Mouse (Mus musculus) mesoderm, embryonic 11.5 days (tissue): ENCODE measurements around the gene Pcbp4.

Source experiments
- DNase-seq: peaks from one replicate; pipeline ENCODE4 v3.0.0-alpha.2; 2012; ENCODE audit warnings: low read depth, low spot score

The Pcbp4 gene

DNA sequence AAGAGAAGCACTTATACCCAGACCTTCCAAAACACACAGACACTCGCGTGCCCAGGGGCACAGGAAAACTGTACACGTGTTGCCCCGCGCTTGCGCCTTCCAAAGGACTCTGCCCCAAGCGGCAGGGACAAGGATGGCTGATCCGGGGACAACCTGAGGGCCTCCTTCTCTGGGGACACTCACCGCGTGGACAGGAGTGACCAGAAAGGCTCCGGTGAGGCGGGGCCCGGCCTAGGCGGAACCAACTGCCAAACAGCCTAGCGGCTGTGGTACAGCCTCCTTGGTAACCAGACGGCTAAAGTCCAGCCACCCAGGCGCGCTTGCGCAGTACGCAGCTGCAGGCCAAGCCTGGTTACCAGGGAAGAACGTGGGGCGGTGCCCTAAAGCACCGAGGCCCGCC lies 5.7 kb upstream of the Pcbp4 start, which contains the start of the genes Abhd14b and Abhd14a:
Gene Abhd14b, plus strand, starts transcription at position 112 of the 400 bp plus-strand sequence.
Gene Abhd14a, minus strand, starts transcription at position 331 of the 400 bp plus-strand sequence.
- peak; percentile 93 for DNase-seq

DNA sequence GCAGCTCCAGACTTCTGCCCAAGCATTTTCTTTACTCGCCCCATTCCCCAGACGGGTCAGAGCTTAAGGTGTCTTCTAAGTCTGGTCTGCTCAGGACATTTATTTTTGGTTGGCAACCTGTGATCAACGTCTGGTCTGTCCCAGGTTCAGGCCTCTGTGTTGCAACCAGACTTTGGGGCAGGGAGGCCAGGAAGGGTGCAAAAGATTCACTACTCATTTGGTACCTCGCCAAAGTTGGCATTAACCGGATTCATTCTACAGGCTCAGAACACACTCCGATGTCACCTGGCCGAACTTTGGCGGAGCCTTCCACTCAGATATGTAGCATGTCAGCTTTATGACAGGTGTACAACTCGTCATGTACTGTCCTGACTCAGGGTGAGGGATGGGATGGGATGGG lies 5.1 kb upstream of the Pcbp4 start:
- no peak for DNase-seq

DNA sequence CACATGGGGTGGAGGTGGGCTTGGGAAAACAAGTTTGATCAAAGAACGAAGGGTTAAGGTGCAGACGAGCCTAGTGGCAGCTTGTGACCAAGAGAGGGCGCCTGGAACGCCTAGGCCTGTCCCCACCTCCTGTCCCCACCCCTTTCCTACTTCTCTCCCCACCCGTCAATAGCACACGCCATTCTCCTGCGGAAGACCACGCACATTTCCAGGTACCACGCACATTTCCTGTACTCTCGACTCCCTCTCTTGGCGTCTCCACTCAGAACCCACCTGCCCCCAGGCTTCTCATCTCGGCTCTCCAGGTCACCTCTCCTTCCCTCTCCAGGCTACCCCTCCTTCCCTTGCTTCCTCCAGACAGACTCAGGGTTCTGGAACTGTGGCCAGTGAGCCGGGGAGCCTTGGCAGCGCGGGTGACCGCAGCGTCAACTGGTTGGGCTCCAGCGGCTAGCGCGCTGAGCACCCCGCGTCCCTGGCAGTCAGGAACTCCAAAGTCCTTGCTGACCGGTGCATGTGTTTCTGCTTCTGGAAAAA lies 4.5 kb upstream of the Pcbp4 start:
- peak; percentile 63 for DNase-seq

DNA sequence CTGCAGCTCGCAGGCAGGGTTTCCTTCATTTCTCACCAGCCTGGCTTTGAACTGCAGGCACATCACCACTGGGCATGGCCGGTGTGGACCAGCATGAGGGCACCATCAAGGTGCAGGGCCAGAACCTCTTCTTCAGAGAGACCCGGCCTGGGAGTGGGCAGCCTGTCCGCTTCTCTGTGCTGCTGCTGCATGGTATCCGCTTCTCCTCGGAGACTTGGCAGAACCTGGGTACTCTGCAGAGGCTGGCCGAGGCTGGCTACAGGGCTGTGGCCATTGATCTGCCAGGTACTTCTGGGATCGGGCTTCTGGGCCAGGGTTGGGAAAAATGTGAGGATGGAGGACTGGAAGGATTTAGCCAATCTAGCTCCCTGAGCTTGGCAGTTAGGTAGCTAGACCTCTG lies 3.1 kb upstream of the Pcbp4 start:
- DNase-seq = no peak

DNA sequence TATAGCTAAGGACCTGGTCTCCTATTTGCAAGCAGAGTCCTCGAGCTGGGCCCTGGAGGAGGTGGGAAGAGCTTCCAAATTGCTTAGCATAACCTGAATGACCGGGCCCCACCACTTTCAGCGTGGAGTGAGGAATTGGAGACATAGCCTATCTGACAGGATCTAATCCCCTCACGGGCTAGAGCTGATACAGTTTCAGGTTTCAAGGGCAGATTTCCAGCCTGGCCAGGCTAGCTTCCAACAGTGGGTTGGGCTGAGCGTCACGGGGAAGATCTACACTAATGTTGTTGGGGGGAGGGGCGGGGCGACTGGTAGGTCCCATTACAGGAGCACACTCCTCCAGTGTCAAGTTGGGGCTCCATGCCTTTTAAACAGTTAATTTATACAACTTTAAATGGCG lies 2.4 kb upstream of the Pcbp4 start:
- DNase-seq = peak; percentile 75

DNA sequence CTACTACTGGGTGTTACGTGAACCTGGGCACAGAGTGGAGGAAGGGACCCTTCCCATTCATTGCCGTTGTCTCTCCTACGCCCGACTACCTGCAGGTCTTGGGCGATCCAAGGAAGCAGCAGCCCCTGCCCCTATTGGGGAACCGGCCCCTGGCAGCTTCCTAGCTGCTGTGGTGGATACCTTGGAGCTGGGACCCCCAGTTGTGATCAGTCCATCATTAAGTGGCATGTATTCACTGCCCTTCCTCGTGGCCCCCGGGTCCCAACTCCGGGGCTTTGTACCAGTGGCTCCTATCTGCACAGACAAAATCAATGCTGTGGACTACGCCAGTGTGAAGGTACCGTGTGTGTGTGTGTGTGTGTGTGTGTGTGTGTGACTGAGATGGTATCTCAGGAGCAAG lies 1.8 kb upstream of the Pcbp4 start:
- DNase-seq = no peak

DNA sequence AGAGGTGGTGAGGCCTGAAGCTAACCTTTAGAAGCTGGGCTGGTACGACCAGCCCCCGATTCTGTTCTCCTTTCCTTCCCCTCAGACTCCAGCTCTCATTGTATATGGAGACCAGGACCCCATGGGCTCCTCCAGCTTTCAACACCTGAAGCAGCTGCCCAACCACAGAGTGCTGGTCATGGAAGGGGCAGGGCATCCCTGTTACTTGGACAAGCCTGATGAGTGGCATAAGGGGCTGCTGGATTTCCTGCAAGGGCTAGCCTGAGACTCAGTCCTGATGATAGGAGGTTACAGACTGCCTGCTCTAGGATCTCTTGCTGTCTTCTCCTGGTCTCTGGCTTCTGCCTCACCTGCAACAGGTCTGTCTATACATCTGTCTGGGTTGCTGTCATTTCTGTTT lies 1.2 kb upstream of the Pcbp4 start:
- DNase-seq = no peak

DNA sequence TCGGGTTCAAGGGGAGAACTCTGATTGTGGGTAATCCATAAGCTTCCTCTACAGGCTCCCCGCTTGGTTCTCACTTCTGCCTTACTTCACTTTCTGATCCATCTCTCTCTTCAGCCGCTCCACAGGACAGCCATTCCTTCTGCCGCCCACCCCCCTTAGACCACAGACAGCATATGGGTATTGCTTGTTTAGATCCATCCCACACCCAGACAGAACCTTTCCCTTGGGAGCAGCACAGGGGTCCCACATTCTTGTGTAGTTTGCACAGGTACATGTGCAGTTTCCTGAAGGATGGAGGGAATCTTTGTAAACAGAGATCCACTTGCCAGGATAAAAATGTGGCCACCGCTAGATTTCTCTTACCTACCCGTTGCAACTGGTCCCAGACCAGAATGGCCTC lies 740 bp upstream of the Pcbp4 start:
- DNase-seq = no peak

DNA sequence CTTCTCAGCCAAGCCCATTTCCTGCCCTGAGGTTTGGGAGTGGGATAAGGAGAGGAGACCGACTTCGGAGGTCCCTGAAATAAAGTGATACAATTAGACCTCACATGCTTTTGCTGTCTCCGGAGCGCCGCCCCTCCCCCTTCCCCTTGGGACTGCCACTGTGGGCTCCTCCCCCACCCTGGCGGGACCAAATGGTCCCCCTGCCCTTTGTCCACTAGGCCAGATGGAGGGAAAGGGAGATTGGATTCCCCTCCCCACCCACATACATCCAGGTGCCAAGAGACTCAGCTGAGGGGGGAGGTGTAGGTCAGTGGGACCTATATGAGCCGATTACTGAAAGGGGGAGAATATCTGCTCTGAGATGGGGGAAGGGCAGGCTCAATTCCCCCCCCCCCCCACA lies 270 bp upstream of the Pcbp4 start:
- DNase-seq = peak; percentile 87

DNA sequence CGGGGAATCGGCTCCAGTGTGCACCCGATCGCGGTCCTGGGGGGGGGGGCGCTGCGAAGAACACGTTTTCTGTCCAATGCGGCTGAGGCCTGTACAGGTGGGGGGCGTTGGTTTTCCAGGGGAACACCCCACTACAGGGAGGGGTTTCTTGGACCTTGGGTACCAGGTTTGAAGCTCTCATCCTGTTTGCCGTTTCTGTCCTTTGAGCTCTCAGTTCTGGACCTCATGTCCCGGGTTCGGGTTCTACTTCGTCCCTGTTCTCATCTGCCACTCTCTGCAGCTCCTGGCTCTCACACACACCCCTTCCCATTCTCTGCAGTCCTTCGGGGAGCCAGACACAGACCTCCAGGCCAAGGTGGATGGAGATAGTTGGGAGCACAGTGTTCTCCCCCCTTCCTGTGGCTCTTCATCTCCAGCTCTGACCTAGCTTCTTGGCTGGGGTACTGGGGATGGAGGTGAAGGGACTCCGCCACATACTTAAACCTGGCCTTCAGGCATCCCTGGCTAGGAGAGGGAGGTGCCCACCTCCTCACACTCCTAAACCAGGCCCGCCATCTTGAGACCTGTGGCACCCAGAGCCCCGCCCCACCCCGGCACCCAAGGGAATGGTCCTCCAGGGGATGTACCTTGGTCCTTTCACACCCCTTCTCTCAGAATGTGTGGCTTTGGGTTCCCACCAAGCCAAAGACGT lies 1.1 kb downstream of the Pcbp4 start:
- peak; percentile 47 for DNase-seq

DNA sequence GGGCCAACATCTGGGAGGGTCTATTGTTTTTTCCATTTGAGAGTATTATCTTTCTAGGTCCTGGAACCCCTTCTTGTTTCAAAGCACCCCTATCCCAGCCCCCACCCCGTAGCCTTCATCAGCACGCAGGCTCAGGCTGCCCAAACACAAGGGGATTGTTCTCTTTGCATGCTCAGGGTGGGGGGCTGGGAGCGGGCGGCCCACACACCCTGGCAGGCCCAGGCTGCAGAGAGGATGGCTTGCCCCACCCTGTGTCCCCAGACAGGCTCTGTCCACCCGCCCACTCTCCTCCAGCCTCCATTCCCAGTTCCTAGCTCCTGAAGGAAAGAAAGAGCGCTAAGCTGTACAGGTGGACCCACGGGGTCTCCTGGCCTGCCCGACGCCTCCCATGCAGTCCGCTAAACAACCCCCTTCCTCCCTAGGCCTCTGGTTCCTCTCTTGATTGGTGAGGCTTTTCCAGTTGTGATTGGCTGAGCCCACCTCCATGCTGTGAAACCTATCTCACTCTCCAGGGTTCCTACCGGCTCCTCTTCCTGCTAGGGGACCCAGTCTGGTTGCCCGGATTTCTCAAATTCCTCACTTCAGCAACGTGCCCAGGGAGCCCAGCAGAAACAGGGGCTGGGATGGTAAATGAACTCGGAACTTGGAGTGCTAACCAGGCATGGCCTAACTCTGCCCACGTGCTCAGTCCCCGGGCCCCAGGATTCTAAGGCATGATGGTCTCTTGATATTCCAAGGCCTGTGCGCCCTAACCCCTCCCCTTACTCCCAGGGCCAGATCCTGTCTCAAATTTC lies 2.0 kb downstream of the Pcbp4 start:
- DNase-seq = peak; percentile 73

DNA sequence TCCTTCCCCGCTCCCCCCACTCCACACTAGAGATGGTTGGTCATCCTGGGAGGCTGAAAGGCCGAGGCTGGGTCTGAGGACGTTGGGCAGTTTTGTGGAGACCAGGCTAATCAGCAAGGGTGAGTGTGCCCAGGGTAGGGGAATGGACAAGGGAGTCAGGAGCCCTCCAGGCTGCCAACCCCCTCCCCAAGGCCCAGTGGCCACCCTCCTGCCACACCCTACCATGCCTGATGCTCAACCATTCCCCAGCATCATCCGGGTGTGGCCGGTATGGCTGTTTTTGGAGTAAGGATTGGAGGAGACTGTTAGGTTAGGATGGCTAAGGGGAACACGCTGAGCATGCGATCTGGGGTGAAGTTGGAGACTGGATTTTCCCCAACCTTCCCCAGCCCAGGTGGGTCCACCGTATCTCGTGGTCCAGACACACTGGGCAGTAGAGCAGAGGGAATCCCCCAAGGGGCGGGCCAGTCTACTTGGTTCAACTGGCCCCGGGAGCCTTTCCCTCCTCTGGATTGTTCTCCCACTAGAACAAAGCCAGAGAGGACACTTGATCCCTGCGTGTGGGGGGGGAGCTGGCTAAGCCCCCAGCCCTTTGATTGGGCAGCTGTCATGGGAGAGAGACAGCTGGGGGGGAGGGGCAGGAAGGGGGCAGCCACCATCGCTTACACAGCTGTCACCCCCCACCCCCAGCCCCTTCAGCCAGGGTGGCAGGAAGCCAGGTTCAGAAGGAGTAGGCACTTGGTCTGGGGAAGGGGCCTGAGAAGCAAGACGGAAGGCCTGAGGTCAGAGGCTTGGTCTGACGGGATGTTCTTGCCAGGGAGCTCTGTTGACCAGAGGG lies 3.5 kb downstream of the Pcbp4 start:
- peak; percentile 75 for DNase-seq

DNA sequence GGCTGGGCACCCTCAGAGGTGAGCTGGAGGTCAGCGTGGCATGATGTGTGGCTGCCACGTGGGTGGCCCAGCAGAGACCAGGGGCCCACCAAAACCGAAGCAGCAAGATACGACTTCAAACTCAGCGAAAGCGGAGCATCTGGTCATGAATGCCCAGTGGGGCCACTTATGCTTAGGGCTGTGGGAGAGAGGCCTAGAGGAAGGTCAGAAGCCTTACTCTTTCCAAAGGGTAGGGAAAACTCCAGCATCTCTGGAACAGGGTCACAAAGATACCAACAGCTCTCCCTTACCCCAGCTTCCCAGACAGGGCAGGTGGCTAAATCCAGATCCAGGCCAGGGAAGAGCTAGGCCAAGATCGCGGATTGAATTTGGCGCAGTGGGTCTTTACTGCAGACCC lies 4.1 kb downstream of the Pcbp4 start:
- no peak for DNase-seq

DNA sequence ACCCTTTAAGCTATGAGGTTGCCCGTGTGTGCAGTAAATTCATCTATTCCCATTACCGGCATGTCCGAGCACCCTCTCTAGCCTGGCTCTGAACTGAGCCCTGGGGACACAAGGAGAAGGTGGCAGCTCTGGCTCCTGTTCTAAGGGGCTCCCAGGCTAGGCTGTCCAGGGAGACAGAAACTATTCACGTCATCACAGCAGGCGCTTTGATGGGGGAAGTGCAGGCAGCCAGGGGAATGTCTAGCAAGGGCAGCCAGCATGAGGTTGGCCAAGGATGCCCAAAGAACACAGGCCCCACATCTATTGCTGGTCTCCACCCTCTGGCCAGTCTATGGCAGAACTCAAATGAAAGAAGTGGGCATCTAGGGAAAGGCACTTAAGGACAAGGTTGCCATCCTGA lies 4.8 kb downstream of the Pcbp4 start:
- no peak for DNase-seq

DNA sequence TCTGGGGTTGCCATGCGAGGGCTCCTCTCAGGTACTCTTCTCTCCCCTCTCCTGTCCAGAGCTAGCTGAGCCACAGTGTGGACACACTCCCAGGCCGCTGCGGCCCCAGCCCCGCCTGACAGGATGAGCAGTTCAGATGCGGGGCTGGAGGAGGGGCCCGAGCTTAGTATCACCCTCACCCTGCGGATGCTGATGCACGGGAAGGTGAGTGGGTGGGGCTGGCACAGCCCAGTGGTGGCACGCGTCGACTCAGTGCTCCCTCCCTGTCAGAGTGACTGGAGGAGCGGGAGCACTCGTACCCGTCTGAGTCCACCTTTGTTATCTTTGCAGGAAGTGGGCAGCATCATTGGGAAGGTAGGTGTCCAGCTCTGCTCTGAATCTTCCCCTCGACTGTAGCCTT lies 6.9 kb downstream of the Pcbp4 start:
- DNase-seq = no peak

DNA sequence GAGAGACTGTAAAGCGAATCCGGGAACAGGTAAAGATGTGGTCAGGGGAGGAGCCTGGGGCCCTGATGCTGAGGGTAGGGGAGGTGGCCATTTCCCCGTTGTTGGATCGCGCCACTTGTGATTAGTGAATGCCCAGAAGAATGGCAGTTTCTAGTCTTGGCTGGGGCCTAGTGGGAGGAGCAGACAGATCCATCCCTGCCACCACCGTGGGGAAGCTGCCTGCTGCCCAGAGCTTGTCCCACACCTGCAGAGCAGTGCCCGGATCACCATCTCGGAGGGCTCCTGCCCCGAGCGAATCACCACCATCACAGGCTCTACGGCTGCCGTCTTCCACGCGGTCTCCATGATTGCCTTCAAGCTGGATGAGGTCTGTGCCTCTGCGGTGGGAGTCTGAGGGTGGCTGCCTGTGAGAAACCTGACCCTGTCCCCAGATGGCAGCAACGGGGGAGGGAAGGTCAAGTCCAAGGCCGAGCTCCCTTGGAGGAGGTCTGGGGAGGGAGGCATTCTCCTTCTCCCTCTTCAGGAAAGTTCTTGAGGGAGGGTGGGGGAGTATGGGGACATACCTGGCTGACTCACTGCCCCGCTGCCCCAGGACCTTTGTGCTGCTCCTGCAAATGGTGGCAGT lies 7.4 kb downstream of the Pcbp4 start:
- no peak for DNase-seq

DNA sequence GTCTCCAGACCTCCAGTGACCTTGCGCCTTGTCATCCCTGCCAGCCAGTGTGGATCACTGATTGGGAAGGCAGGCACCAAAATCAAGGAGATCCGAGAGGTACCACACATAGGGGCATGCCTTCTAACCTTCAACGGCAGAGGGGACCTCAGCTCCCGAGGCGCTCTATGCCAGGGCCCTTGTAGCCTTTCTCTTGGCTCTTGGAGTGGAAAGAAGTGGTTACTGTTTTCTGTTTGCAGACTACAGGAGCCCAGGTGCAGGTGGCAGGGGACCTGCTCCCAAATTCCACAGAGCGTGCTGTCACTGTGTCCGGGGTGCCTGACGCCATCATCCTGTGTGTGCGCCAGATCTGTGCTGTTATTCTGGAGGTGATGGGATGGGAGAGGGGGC lies 7.9 kb downstream of the Pcbp4 start:
- DNase-seq = no peak

DNA sequence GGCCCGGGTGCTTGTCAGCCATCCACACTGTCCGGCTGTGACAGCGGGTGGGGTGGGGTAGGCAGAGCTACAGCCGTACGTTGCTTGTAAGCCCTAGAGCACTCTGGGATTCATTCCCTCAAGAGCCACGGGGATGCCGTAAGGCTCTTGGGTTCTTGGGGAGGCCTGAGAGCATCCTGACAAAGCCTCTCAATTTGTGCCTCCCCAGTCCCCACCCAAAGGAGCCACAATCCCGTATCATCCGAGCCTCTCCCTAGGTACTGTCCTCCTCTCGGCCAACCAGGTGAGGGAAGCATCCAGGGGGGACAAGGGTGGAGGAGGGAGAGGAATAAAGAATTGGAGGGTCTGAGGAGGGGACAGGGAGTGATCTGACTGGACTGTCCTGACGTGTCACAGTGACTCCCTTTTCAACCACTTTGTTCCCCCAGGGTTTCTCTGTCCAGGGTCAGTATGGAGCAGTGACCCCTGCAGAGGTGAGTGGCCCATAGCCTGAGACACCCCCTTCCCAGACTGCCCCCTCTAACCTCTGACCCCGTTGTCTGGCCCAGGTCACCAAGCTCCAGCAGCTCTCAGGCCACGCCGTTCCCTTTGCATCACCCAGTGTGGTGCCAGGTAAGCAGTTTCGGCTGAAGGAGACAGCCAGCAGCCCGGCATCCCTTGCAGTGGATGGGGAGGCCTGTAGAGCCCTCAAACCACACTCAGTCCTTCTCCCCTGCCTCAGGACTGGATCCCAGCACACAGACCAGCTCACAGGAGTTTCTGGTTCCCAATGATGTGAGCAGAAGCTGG lies 8.7 kb downstream of the Pcbp4 start:
- no peak for DNase-seq

DNA sequence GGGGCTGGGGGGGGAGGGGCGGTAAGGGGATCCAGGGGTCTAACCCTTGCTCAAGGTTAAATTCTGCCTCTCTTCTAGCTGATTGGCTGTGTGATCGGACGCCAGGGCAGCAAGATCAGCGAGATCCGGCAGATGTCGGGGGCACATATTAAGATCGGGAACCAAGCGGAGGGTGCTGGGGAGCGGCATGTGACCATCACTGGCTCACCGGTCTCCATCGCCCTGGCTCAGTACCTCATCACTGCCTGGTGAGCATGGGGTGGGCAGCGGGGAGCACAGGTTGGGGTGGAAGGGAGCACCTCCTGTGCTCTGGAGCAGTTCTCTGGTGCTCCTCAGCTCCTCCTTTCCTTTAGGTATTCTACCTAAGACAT lies 9.3 kb downstream of the Pcbp4 start:
- DNase-seq = no peak

DNA sequence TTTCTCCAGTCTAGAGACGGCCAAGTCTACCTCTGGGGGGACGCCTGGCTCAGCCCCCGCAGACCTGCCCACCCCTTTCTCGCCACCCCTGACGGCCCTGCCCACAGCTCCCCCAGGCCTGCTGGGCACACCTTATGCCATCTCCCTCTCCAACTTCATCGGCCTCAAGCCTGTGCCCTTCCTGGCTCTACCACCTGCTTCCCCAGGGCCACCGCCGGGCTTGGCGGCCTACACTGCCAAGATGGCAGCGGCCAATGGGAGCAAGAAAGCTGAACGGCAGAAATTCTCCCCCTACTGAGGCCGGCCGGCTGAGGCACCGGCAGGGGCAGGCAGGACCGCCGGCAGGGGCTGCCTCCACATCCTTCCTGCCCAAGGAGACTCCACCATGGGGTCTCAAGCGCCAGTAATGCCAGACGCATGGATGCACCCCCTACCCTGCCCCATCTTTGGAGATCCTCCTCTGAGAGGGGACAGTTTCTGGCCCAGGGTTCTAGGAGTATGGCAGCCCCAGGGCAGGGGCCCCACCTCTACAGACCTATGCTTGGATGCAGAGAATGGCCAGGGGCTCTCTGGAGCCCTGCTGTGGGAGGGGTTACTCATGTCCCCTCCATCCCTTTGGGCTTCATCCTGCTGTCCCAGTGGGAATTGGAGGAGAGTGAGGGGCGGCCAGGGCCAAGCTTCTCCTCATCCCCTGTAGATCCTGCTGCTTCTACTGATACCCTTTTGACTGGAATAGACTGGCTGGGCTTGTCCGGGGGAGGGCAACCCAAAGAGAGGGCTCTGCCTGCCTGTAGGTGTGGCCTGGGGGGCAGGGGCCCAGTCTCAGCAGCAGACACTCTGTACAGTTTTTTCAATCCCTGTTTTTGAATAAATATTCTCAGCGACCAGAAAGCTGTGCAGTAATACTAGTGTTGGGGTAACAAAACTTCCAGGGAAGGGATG lies 10.3 kb downstream of the Pcbp4 start:
- DNase-seq = no peak
